Mouse (Mus musculus) forebrain, embryonic 12.5 days (tissue): ENCODE data around the gene Adamts2. TPM values are rescaled to one million over a fixed set of nuclear protein-coding genes. Genes with fewer than 3 reads are reported as not detected.

Experiments
- ATAC-seq: fragments of 200-750 bp; cut with Nextera tagmentation; 2 replicates; pipeline ENCODE4 v1.8.0; 2017; ENCODE audit warnings: moderate TSS enrichment; ENCODE audit not compliant: low FRiP score
- H3K27ac ChIP-seq: fragments of 300-500 bp; sonication (generic); 2 replicates; pipeline ENCODE4 v1.5.1; 2016; ENCODE audit warnings: mild to moderate bottlenecking
- H3K27me3 ChIP-seq: fragments of 300-500 bp; sonication (generic); 2 replicates; pipeline ENCODE4 v1.6.1; 2016; ENCODE audit warnings: mild to moderate bottlenecking
- H3K36me3 ChIP-seq: fragments of 300-500 bp; sonication (generic); replicated peaks from 2 replicates; pipeline ENCODE4 v1.6.1; 2016; ENCODE audit warnings: mild to moderate bottlenecking
- H3K4me1 ChIP-seq: fragments of 300-500 bp; sonication (generic); 2 replicates; pipeline ENCODE4 v1.6.1; 2016
- H3K4me2 ChIP-seq: fragments of 300-500 bp; sonication (generic); 2 replicates; pipeline ENCODE4 v1.6.1; 2016; ENCODE audit warnings: mild to moderate bottlenecking, moderate library complexity
- H3K4me3 ChIP-seq: fragments of 300-500 bp; sonication (generic); replicated peaks from 2 replicates; pipeline ENCODE4 v1.5.1; 2016; ENCODE audit warnings: mild to moderate bottlenecking
- H3K9ac ChIP-seq: fragments of 300-500 bp; sonication (generic); 2 replicates; pipeline ENCODE4 v1.6.1; 2016; ENCODE audit warnings: mild to moderate bottlenecking
- H3K9me3 ChIP-seq: fragments of 300-500 bp; sonication (generic); 2 replicates; pipeline ENCODE4 v1.6.1; 2016
- WGBS: fragments of 180-500 bp; shearing (Covaris S2); methylation state at CpG from one replicate; pipeline ENCODE4 v1.1.7; 2016; 5-methylcytosine and 5-hydroxymethylcytosine counted together
- polyA plus RNA-seq: library from polyadenylated mRNA; unstranded; fragments of >200 nt; fragmentation: Nextera tagmentation; extraction: Ambion mirVana; gene quantifications from 2 replicates; pipeline ENCODE4 v1.2.1, GENCODE M21; 2016

The Adamts2 gene
- polyA plus RNA-seq, 1 experiment from 2014 or later: 1.8 TPM

DNA sequence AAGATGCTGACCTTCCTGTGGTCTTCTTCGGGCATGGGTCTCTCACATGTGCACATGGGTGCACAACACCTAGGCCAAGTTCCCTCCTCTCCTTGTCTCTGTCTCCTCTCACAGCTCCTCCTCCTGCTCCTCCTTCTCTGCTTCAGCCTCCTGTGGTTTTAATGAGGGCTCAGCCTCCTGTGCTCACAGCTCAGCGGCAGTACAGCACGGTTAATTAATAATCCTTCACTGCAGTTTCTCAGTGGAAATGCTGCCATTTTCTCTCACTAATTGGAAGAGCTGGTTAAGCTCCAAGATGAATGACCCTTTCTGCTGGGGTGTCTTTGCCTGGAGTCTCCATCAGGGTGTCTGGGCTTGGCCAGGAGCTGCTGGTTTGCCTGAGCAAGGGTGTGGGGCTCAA lies 27.0 kb downstream of the Adamts2 start:
- no peak overlapping the region for H3K9ac ChIP-seq

DNA sequence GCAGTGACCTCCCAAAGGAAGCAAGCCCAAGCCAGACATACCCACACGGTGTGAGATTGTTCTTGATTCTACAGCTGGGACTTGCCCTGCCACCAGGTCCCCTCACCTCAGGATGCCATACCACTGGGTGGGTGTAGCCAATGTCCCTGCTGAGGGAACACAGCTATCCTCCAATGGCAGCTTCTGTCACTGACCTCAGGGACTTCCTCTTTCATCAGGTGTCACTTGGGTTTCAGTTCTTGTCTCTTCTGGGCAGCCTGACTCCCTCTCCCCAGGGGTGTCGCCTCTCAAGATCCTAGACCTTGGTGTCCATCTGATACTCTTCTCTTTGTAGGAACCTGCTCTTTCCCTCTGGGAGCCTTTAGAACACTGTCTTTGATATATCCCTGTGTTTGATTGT lies 28.6 kb downstream of the Adamts2 start:
- no peak overlapping the region for H3K4me2 ChIP-seq
- H3K9ac ChIP-seq: no peak overlapping the region
- 86% methylated on average over 2 of the region's 2 CpGs for WGBS
- peaks cover 4% of the 10 kb centered on the region; the same call in 1 of the 2 replicates for H3K4me1 ChIP-seq
- ATAC-seq: no peak
- no peak overlapping the region for H3K4me3 ChIP-seq
- no peaks in the 10 kb centered on the region for H3K27me3 ChIP-seq
- no peak overlapping the region for H3K27ac ChIP-seq
- no peaks in the 10 kb centered on the region for H3K36me3 ChIP-seq
- no peaks in the 10 kb centered on the region for H3K9me3 ChIP-seq

More for the DNA sequence above, 27.0 kb downstream of the Adamts2 start:
- peak overlapping the region; percentile 66 for H3K27ac ChIP-seq
- H3K4me3 ChIP-seq: no peak overlapping the region
- ATAC-seq: peak; percentile 84; the same call in 1 of the 2 replicates
- peaks cover 4% of the 10 kb centered on the region; the same call in 1 of the 2 replicates for H3K4me1 ChIP-seq
- no peaks in the 10 kb centered on the region for H3K27me3 ChIP-seq
- 24% methylated on average over 3 of the region's 3 CpGs for WGBS
- H3K36me3 ChIP-seq: no peaks in the 10 kb centered on the region
- H3K9me3 ChIP-seq: no peaks in the 10 kb centered on the region
- no peak overlapping the region for H3K4me2 ChIP-seq

DNA sequence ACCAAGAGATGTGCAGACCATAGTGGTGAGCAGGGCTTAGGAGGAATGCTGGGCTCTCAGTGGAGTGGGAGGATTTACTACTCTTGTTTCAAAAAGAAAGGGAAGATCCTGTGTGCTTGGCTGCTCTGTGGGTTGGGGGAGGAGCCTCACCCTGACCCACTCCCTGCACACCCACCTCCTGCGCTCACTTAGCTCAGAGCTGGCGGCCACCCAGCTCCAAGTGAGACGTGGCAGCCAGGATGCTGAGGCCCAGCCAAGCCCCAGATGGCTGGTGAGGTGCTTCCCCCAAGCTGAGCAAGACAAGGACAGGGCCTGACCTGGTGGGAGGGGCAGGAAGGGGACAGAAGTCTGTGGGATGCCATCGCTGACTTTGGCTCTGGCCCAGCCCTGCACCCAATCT lies 30.4 kb downstream of the Adamts2 start:
- H3K4me3 ChIP-seq: no peak overlapping the region
- no peak overlapping the region for H3K9ac ChIP-seq
- WGBS: 66% methylated on average over 4 of the region's 4 CpGs
- no peak for ATAC-seq
- H3K27me3 ChIP-seq: no peaks in the 10 kb centered on the region
- no peaks in the 10 kb centered on the region for H3K9me3 ChIP-seq
- no peak overlapping the region for H3K27ac ChIP-seq
- peaks cover 4% of the 10 kb centered on the region; the same call in 1 of the 2 replicates for H3K4me1 ChIP-seq
- H3K36me3 ChIP-seq: no peaks in the 10 kb centered on the region
- no peak overlapping the region for H3K4me2 ChIP-seq

DNA sequence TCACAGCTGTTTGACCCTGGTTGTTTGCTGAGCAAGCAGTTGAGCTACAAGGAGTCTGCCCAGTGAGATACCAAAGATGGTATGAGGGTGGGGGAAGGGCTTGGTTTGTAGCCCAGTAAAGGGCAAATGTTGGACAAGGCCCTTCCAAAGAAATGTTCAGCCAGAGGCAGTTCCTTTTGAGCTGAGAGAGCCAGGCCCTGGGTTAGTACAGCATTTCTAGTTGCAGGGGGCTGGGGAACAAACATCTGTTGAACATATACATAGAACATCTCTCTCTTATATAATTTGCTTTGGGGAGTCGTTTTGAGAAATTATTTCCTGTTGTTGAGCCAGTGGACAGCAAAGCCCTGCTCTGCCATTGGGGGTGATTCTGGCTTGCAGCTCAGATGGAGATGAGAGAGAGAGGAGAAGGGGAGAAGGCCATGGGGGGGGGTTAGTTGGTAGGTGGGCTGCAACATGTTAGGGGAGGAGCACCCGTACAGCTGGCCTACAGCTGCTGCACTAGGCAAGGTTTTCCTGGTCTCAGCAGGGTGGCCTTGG lies 33.2 kb downstream of the Adamts2 start:
- Histone ChIP-seq H3K27me3 (no peaks in the 10 kb centered on the region), H3K4me2 (no peak overlapping the region), H3K27ac (no peak overlapping the region), H3K9ac (no peak overlapping the region), H3K4me1 (peaks cover 4% of the 10 kb centered on the region; the same call in 1 of the 2 replicates), H3K9me3 (no peaks in the 10 kb centered on the region), H3K36me3 (no peaks in the 10 kb centered on the region), H3K4me3 (no peak overlapping the region)
- WGBS: 83% methylated on average over 2 of the region's 2 CpGs
- no peak for ATAC-seq

DNA sequence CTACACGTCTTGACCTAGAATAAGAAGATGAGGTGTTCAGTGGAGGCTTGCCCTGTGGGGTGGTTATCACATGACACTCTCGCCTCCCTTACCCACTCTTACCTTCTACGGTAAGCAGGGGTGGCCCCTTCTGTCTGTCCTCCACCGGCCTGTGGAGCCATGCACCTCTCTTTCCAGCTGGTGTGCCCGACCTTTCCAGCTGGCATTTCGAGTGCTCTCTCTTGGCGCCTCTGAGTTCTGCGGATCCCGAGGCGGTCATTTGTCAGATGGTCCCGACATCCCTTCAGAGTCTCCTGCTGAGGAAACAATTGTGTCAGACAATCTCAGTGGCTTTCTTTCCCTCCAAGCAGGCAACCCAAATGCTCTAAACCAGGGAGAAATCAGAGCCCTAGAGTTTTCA lies 35.1 kb downstream of the Adamts2 start:
- Histone ChIP-seq H3K27me3 (no peaks in the 10 kb centered on the region), H3K4me3 (no peak overlapping the region), H3K4me2 (no peak overlapping the region), H3K36me3 (no peaks in the 10 kb centered on the region), H3K9me3 (no peaks in the 10 kb centered on the region), H3K9ac (no peak overlapping the region), H3K4me1 (peaks cover 4% of the 10 kb centered on the region; the same call in 1 of the 2 replicates), H3K27ac (no peak overlapping the region)
- ATAC-seq: no peak
- 95% methylated on average over 11 of the region's 11 CpGs for WGBS

DNA sequence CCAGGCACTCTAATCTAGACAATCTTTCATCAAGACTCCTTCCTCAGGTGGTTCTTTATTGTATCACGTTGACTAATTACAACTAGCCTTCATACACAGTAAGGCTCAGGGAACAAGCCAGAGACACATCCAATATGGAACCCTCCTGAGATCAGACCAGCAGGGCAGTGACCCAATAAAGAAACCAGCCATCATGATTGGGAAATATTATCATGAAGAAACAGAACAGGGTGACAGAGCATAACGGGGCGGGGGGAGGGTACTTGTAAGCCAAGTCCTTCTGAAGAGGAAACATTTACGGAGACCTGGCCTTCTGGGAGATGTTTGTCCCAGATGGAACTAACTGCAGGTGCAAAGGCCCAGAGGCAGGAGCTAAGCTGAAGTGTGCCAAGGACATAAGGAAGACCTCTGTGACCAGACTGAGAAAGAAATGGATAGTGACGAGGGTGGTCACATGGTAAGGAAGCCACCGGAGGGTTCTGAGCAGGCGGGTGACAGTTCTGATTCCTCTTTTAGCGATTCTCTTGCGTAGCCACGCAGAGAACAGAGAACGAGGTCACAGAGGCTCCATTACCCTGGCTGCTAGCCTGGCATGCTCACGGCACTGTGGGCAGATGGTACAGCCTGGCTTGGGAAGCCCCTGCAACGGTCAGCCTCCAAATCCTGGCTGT lies 36.4 kb downstream of the Adamts2 start:
- Histone ChIP-seq H3K4me2 (no peak overlapping the region), H3K9me3 (no peaks in the 10 kb centered on the region), H3K4me1 (no peaks in the 10 kb centered on the region), H3K4me3 (no peak overlapping the region), H3K27ac (no peak overlapping the region), H3K9ac (no peak overlapping the region), H3K27me3 (no peaks in the 10 kb centered on the region), H3K36me3 (no peaks in the 10 kb centered on the region)
- 94% methylated on average over 13 of the region's 13 CpGs for WGBS
- ATAC-seq: no peak

DNA sequence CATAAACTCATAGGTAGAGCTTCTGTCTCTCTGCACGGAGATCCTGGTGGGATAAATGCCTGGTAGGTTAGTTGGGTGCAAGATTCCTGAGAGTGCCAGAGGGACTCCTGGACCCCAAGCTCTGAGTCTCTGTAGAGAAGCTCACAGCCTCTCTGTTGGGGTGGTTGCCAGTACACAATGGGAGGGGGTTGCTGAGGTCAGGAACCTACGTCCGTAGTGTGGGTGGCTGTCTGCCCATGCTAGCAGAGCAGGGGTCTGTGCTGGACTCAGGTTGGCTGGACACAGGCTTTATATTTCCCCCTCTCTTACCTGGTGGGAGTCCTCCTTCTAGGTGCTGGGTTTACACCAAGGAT lies 37.0 kb downstream of the Adamts2 start:
- Histone ChIP-seq H3K27ac (no peak overlapping the region), H3K36me3 (no peaks in the 10 kb centered on the region), H3K9ac (no peak overlapping the region), H3K4me3 (no peak overlapping the region), H3K4me1 (no peaks in the 10 kb centered on the region), H3K27me3 (no peaks in the 10 kb centered on the region), H3K4me2 (no peak overlapping the region), H3K9me3 (no peaks in the 10 kb centered on the region)
- ATAC-seq: no peak
- WGBS: 88% methylated on average over 3 of the region's 3 CpGs

DNA sequence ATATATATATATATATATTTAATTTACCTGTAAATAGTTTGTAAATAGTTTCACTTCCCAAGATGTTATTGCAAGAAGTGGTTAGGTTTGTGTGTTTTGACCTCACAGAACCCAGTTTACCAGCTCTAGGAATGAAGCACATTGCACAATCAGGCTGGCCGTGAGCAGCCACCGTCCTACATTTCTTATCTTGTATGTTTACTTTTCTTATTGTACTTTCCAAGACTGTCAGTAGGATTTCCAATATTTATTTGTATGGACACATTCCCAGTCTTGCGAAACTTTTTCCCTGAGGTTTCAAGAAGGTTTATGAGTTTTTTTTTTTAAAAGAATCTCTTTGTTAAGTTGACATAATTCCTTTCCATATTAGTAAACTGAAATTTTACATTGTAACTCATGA lies 40.7 kb downstream of the Adamts2 start:
- H3K4me2 ChIP-seq: no peak overlapping the region
- no peak for ATAC-seq
- no peaks in the 10 kb centered on the region for H3K36me3 ChIP-seq
- no peak overlapping the region for H3K27ac ChIP-seq
- H3K27me3 ChIP-seq: no peaks in the 10 kb centered on the region
- no peak overlapping the region for H3K9ac ChIP-seq
- no peaks in the 10 kb centered on the region for H3K4me1 ChIP-seq
- WGBS: 92% methylated on average over 3 of the region's 3 CpGs
- H3K9me3 ChIP-seq: no peaks in the 10 kb centered on the region
- no peak overlapping the region for H3K4me3 ChIP-seq

DNA sequence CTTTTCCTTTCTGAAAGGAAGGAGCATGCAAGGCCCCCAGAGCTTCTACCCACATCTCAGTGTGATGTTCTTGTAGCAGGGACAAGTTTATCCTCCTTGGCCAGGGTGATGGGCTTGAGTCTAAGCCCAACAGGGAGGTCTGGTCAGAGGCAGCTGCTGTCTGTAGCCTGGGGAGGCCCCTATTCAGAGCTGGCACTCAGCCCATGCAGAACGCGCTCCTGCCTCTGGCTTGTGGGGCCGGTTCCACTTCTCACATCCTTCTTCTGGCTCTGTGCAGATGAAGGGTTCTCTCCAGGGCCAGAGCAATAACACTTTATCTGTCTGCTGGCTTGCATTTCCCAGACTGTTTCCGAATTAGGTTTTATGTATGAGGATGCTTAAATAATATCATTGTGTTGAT lies 44.3 kb downstream of the Adamts2 start:
- no peaks in the 10 kb centered on the region for H3K4me1 ChIP-seq
- H3K4me3 ChIP-seq: no peak overlapping the region
- H3K9me3 ChIP-seq: peaks cover 5% of the 10 kb centered on the region; the same call in 1 of the 2 replicates
- no peaks in the 10 kb centered on the region for H3K36me3 ChIP-seq
- no peak overlapping the region for H3K27ac ChIP-seq
- H3K9ac ChIP-seq: no peak overlapping the region
- H3K27me3 ChIP-seq: no peaks in the 10 kb centered on the region
- whole genome bisulfite sequencing: 85% methylated on average over 4 of the region's 4 CpGs
- H3K4me2 ChIP-seq: no peak overlapping the region
- ATAC-seq: no peak

DNA sequence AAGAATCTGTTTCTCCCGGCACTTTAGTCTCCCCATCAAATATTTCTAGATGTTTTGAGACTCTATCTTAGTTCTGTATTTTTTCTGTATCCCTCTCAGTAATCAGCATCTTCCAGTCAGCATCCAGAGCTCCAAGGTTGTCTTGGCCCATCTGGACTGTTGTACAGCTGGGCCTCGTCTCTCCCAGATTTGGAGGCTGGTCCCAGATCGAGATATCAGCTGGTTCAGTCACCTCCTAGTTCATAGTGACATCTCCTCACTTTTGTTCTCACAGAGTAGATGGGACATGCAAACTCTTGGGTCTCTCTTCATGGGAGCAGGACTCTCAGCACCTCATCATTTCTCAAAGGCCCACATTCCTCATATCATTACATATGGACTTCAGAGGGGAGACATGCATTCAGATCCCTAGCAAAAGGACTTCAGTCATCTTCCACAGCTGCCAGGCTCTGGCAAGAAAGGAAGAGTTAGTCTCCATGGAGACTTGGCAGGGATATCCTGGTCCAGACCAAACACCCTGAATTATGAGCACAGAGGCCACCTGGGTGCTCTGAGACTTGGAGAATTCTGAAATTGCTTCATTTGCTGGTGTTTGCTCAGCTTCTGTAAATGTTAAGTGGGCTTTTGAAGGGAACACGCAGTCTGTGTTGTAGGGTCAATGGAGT lies 46.4 kb downstream of the Adamts2 start:
- Histone ChIP-seq H3K27me3 (no peaks in the 10 kb centered on the region), H3K27ac (no peak overlapping the region), H3K36me3 (no peaks in the 10 kb centered on the region), H3K9ac (no peak overlapping the region), H3K4me1 (no peaks in the 10 kb centered on the region), H3K4me3 (no peak overlapping the region), H3K4me2 (no peak overlapping the region), H3K9me3 (peaks cover 5% of the 10 kb centered on the region; the same call in 1 of the 2 replicates)
- ATAC-seq: no peak
- 87% methylated on average over 4 of the region's 4 CpGs for WGBS

DNA sequence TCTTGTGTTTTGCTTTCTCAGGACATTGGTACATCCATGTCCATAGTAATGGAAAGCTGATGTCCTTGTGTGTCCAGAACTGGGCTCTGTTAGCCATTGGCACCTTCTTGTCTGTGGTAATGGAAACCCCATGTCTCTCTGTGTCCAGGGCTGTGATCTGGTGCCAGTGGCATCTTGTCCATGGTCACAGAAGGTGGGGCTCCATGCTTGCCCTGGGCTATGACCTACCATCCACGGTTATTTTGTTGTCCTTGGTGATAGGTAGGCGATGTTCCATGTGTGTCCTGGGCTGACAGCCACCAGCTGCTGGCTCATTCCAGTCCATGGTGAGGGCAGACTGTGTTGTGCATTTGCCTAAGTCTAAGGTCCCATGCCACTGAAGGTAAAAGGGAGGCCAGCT lies 48.2 kb downstream of the Adamts2 start:
- H3K36me3 ChIP-seq: no peaks in the 10 kb centered on the region
- no peak for ATAC-seq
- WGBS: 88% methylated on average over 2 of the region's 2 CpGs

DNA sequence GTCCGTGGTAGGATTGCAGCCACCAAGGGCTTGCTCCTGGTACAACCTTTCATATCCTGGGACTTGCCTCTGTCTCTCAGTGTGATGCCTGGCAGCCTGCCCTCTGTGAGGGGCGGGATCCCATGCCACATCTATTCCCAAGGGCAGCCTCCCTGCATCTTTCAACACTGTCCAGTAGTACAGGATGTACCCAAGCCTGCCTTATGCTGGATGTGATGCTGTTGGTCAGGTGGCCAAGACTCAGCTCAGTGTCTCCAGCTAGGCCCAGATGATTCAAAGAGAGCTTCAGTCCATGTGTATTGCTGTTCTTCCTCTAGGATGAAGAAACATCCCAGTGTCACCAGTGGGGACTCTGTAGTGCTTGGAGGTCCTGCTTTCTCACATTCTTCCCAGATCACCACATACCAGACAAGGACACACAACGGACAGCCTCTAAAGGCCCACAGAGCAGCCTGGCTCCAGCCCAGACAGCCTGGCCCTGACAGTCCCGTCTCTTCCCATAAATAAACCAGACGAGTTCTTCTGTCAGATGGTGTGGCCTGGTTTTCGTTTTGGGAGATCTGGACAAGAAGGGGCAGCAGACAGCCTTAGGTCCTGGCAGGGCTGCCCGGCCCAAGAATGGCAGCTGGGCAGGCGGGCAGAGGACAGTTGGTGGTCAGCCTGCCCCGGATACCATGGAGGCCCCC lies 52.0 kb downstream of the Adamts2 start:
- no peaks in the 10 kb centered on the region for H3K9me3 ChIP-seq
- no peak overlapping the region for H3K4me2 ChIP-seq
- WGBS: 85% methylated on average over 9 of the region's 9 CpGs
- no peak overlapping the region for H3K4me3 ChIP-seq
- H3K36me3 ChIP-seq: no peaks in the 10 kb centered on the region
- no peaks in the 10 kb centered on the region for H3K4me1 ChIP-seq
- H3K27me3 ChIP-seq: no peaks in the 10 kb centered on the region
- H3K9ac ChIP-seq: no peak overlapping the region
- H3K27ac ChIP-seq: no peak overlapping the region
- ATAC-seq: no peak

More for the DNA sequence above, 48.2 kb downstream of the Adamts2 start:
- H3K4me1 ChIP-seq: no peaks in the 10 kb centered on the region
- H3K9ac ChIP-seq: no peak overlapping the region
- H3K27ac ChIP-seq: no peak overlapping the region
- peaks cover 5% of the 10 kb centered on the region; the same call in 1 of the 2 replicates for H3K9me3 ChIP-seq
- H3K27me3 ChIP-seq: no peaks in the 10 kb centered on the region
- no peak overlapping the region for H3K4me3 ChIP-seq
- H3K4me2 ChIP-seq: no peak overlapping the region
